Mouse (Mus musculus): ENCODE data around the gene Map4k4.

Gene Map4k4

DNA sequence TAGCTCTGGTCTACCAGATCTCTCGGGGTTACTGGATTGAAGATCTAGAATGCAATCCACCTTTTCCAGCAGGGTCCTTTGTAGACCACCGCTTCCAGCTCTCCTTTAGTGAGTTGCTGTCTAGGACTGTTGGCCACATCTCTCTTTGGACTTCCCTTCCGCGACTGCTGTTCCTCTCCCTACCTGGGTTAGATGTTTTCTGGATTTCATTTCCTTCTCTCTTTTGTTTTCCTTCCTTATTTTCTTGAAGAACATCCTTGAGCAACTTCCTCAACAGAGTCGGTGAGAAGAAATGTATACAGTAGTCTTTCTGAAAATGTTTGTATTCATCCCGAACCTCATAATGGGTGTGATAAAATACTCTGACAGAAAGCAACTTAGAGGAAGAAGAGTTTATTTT is 137.1 kb downstream of the Map4k4 start:
- no peak for DNase-seq (ENCODE audit: low read depth)

DNA sequence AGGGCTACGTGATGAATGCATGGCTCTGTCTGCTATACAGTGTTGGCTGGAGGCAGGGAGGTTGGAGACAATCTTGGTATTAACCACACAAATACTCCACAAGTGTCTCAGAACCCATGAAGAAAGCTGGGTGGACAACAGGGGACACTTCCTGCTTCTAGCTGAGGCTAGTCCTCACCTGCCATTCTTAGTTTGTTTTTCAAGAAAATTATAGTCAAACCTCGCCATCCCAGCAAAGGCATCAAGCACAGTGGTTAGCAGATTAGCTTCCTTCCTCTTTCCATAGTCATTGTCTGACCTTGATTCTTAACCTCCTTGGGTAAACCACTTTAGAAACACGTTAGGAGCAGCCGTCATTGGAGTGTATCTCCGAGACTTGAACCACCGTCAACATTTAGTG is 145.0 kb downstream of the Map4k4 start:
- no peak for DNase-seq (ENCODE audit: low read depth)

DNA sequence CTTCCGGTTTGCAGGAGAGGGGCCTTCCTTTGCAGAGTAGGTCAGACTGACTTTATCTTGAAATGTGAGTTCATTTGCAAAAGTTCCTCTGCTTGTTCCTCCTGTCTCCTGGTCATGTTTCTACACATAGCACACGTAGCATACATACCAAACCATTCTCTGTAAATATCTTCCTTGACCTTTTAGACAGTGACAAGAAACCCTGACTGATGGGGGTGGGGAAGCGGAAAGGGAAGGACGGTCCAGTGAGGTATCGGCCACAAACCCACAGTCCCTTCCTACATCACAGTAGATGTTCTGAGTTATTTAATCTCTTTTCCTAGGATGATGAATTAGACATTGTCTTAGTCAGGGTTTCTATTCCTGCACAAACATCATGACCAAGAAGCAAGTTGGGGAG is 145.9 kb downstream of the Map4k4 start:
- no peak for DNase-seq (ENCODE audit: low read depth)

DNA sequence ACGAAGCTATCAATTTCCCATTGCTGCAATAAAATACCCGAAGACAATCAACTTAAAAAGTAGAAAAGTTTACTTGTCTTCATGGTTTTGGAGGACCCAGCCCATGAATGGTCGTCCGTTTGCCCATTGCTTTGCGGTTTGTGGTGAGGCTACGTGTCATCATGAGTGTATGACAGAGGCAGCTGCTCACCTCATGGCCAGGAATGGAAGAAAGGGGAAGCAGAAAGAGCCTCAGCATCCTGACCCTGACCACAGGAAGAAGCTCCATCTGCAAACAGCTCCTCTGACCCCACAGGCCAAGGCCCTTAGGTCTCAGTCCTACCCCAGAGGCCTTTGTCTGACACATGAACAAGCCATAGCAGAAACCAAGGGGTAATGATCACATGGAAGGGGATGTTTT is 150.4 kb downstream of the Map4k4 start:
- no peak for DNase-seq (ENCODE audit: low read depth)

DNA sequence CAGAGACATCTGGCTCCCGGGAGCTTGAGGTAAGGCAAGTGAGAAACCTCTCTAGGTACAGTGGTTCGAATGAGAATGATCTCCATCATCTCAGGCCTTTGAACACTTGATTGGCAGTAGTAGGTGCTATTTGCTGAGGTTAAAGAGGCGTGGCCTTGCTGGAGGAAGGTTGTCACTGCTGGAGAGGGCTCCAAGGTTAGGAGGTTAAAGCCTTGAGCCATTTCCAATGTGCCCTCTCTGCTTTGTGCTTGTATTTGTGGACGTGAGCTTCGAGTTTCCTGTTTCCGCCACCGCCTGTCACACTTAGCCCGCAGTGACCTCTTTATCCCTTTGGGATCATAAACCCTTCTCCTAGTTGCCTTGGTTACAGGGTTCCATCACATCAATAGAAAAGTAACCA is 151.4 kb downstream of the Map4k4 start:
- no peak for DNase-seq (ENCODE audit: low read depth)

DNA sequence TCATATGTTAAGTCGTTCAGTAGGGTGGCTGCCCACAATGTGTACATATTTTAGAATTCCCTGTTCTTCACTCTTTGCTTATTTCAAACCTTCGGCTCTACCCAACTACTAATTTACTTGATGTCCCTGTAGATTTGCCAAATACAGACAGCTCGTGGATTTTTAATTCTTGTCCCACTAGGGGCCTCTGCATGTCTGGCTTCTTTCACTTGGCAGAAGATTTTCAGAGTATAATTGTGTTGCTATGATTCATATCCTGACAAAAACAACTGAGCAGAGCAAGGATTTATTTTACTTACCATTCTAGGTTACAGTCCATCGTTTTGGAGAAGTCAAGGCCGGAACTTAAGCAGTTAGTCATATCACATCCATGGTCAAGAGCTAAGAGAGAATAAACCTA is 152.4 kb downstream of the Map4k4 start:
- no peak for DNase-seq (ENCODE audit: low read depth)

DNA sequence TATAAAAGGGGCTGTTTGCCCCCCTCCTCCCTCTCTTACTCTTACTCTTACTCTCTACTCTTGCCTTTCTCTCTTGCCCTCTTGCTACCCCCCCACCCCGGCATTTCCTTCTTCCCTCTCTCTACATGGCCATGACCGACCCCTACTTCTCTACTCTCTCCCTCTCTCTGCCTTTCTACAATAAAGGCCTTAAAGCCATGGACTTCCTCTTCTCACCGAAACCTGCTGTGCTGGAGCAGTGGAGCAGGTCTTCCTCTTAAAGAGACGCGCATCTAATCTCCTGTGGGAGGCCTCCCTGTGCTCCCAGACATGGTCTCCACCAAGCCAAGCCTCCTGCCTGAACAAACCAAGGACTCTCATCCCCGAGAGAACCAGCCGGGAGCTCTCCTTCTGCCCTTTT is 154.3 kb downstream of the Map4k4 start:
- no peak for DNase-seq (ENCODE audit: low read depth)

DNA sequence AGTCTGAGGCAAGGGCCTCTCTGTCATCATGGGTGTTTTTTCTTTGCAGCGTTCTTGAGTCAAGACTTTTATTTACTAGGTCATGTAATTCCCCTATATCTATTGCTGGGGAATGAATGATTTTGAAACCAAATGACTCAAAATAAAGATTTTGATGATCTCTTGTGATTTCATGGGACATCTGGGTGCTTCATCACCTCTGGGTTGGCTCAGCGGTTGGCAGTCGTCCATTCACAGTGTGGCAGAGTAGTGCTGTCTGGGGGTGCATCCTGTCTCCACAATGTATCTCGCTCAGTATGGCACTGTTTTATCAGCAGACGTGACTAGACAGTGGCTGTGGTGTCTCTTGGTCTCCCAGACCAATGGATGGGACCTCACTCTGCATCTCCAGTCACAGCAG is 155.2 kb downstream of the Map4k4 start:
- DNase-seq (ENCODE audit: low read depth), result no peak

DNA sequence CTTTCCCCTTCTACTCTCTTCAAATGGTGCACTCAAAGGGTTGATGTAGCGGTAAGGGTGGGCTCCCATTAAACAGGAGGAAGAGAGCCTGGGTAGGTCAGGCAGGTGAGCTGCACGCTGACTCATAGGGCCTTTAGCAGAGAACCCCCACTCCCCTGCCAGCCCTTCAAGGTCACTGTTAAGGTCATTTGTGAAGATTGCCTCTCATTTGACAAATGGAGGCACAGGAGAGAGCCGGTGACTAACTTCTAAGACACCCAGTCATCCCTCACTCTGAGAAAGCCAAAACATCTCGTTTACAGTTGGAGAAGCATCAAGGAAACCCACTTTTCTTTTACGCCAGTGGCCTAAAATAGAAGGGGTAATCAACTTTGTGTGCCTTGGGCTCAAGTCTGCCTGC is 156.6 kb downstream of the Map4k4 start:
- no peak for DNase-seq (ENCODE audit: low read depth)

DNA sequence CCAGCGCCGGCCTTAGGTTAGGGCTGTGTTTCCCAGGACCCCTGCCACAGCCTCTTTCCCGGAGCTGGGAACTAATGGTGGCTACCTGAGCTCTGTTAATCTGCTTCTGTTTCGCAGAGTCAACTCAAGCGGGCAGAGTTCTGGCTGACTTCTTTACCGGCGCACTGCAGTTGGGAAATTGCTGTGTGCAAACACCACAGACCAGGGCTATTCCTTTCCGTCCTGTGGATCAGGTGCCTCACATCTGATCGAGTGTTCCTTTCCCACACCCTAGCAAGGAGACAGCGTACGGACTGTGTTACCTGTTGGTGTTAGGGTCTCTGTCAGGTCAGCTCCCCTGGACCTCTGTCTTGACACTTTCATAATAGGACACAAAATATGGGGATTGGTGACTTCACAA is 157.3 kb downstream of the Map4k4 start:
- DNase-seq (ENCODE audit: low read depth), result no peak

DNA sequence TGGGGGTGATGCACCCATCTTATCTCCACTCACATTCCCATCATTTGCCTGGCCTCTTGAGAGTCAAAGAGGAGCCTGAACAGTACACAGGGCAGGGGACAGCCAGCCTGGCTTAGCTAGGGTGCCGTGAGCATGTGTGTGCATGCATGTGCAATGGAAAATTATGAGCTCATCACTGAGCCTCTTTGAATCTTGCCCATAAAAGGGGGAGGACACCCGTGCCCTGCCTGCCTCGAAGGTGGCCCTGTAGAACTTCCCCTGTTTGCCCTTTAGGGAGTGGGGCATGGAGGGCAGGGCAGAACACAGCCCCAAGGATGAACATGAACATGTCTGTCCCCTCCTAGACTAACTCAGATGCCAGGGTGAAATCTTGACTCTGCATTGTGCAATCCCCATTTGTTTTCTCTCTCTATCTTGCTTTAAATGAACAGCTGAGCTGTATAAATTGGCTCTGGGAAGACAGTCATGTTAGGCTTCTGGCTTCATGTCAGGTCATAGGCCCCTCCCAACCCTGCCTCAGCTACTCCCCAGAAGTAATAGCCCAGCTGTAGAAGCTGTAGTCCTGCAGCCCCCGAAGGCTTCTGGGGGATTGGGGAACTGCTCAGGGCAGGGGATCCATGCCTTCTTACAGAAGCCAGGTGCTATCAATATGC is 158.5 kb downstream of the Map4k4 start:
- DNase-seq (ENCODE audit: low read depth), result peak; percentile 21

DNA sequence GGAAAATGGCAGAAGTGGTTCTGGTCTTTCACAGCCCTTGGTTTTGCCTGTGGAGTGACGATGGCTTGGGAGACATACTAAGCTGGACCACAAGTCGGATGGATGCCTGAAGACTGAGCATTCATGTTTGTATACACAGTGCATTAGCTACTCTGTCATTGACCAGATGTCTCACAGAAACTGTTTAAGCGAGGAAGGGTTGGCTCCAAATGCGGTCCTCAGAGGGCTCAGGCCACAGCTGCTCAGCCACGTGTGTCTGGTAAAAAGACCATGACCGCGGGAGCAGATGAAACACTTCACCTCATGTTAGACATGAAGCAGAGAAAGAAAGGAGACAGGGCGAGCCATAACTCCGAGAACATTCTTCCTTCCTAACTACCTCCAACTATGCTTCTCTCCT is 160.6 kb downstream of the Map4k4 start:
- DNase-seq (ENCODE audit: low read depth), result no peak

DNA sequence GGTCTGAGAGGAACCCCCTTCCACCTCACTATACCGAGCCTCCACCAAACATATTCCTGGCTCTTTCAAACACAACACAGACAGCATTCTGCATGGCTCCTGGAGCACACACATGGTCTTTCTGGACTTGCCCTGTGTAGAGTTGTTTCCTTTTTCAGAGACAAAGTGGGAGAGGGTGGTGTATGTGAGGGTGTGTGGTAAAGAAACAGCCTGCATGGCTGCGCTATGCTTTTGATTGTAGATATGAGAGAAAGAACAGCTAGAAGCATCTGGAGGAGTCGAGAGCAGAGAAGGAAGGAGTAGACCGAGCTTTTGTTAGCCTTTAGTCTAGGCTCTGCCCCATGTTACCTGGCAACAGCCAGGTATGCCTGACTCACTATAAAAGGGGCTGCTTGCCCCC is 162.7 kb downstream of the Map4k4 start:
- DNase-seq (ENCODE audit: low read depth), result no peak

DNA sequence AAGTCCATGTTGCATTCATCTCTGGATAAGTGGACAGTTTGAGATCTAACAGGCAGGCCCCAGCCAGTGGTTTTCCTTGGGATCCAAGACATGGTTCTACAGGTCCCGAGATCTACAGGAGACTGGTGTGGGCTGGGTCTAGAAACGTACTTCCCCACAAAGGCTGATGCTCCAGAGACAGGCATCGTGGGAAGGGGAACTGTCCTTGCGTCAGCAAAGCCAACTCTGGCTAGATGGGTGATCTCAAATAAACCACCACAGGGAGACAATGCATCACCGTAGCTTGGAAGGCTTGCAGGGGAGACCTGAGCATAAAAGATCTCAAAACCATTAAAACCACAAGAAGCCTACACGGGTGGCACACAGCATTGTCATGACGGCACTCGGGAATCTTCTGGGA is 163.8 kb downstream of the Map4k4 start:
- no peak for DNase-seq (ENCODE audit: low read depth)

DNA sequence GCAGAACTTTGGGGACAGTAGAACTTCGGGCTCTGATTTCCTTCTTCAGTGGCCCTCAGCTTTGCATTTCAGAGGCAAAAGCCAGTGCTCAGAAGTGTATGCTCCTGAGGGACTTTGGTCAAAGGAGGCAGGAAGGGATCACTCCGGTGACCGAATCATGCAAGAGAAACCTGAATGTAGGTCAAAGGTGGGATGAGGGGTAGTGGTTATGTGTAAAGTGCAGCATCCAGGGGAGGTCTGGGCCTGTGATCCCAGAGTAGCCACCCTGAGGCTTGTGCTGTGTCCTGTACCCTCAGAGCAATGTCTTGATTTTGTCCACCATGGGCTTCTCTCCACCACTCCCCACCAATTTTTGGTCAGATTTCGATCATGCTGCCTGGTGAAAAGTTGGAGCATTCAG is 171.8 kb downstream of the Map4k4 start:
- DNase-seq (ENCODE audit: low read depth), result no peak

DNA sequence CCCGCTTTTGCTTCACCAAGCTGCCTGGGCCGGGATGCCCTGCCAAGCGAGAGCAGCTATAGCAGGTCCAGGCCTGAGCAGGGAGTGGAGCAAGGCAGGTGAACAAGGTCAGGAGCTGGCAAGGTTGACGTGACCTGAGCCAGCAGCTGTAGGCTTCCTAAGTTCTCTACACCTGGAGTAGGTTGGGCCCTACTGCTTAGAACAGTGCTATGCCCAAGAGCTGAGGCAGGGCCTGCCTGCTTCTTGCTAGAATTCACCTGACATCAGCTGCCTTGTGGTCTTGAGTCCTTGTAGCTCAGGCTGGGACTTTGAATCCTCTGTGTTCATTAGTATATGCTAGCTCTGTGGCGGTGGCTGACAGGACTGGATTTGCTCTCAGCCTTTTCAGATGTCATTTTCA is 173.1 kb downstream of the Map4k4 start, which contains the start of gene Il1r2:
Gene Il1r2 (plus strand): TSS at position 301 of the 400 bp plus-strand sequence.
- DNase-seq (ENCODE audit: low read depth), result no peak
